Mouse (Mus musculus) yolk sac, embryonic 10.5 days (tissue): ENCODE results near the gene Timm44.
A peak's percentile ranks its signal among the peaks of the same experiment; 100 is the strongest.

Experiments
- DNase-seq: peaks from one replicate; pipeline ENCODE4 v3.0.0-alpha.2; 2017; ENCODE audit warnings: low spot score

Timm44 gene

GRCm38 (mm10) chr8:4237814-4238433 is 37.8 kb downstream of the Timm44 start:
- peak; percentile 58 for DNase-seq

- no peak for DNase-seq
Observed at GRCm38 (mm10) chr8:4230612-4231351, 44.9 kb downstream of the Timm44 start.

GRCm38 (mm10) chr8:4229784-4230183 is 45.9 kb downstream of the Timm44 start:
- DNase-seq, result no peak

DNA sequence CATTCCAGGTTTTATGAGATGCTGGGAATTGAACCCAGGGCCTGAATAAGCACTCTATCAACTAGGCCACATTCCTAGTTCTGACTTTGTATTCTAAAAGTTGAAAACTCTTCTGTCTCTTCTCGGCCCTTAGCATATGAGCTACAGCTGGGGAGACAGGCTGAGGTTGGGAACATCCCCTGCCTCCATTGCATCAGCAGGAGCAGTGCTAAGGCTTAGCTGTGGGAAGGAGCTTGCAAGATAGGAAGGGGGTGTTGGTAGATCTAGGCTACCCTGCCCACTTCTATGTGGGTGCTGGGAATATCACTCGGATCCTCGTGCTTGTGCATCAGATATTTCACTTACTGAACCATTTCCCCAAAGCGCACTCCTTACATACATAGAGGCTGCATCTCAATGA is 47.8 kb downstream of the Timm44 start:
- DNase-seq, result no peak

DNA sequence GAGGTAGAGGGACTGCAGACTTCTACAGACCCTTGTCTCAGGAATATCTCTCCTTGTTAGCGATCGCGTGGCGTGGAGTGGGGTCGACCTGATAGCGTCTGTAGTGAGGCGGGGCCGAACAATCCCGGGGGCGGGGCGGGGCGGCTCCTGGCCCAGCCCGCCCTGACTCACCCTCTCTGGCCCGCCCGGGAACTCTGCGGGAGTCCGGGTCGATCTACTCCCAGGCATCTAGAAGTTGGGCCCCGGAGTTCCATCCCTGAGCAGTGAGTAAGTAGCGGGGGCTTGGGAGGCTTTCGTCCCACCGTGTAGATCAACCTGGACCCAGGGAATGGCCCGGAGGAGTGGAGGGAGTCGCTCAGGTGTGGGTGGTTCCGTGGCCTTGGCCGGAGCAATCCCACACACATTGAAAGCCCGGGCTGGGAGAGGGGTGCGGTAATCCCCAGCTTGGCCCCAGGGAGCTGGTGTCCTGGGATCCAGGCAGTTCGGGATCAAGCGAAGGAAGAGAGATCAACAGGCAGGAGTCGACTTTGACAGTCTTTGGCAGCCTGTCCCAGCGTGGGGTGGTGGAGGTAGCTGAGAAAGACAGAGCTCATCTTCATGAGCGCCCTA is 48.9 kb downstream of the Timm44 start, which contains the start of gene Lrrc8e:
Gene Lrrc8e, plus strand, starts transcription at position 89 of the 609 bp plus-strand sequence.
- DNase-seq, result no peak

DNA sequence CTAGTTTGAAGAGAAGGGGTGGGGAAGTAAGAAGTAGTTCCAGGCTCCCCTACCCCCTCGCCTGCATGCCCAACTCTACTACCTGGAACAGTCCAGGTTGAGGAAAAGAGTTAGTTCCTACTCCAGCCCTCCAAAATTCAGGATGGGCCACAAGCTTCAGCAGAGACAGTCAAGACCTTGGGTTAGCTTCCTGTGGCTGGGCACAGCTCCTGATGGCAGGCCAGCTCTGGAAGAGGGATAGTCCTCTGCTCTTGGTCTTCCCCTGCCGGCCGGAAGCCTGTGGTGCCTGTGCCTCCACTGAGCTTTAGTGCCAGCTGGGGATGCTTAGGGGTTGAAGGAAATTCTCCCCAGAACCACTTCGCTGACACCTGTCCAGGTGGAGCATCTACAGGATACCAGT is 49.4 kb downstream of the Timm44 start:
- DNase-seq, result no peak

- no peak for DNase-seq
Observed at GRCm38 (mm10) chr8:4222059-4222458, 53.7 kb downstream of the Timm44 start.

DNA sequence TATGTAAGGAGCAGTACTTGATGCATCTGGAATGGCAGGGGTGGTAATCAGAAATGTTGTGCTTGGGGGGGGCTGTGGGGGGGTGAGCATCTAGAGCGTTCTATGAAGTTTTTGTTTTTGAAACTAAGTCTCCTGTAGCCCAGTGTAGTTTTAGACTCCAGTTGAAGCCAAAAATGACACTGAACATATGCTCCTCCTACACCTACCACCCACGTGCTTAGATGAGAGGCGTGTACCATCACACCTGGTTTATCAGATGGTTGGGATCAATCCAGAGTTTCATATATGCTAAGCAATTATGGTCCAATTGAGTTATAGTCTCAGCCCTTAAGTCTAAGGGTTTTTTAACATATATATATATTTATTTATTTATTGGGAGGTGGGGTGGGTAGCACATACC is 56.1 kb downstream of the Timm44 start:
- DNase-seq, result no peak

DNA sequence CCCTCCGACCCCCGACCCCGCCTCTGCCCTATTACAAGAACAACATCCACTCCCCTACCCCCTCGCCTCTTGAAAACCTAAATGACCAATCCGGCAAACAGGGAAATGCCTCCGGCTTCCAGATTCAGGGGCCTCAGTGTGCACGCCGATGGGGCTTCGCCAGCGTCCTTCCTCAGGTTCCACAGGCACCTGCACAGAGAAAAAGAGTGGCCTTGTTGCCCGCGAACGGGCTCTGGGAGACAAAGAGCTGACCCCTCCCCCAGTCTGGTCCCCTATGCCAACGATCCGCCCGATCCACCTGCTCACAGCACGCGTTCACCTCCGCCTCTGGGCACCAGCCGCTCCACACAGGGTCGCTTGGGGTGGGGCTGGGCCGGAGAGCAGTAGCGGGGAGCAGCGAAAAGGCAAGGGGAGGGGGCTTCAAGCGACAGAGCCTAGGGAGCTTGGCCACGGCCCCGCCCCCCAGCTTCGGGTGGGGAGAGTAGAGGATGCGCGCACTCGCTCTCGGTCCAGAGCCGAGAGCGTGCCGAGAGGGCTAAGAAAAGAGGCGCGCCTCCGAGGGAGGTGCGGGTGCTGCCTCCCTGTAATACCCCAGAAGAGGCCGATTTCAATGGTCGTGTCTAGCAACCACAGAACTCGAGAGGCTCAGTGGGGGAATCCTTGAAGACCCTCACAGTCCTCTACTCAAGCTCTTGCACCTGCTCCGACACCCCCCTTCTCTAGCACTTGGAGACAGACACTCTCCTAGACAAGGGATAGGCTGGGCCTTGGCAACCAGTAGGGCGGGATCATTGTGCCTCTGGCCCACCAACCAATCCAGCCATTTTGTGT is 58.7 kb downstream of the Timm44 start, which contains the start of gene Prr36:
Gene Prr36, minus strand, starts transcription at position 669 of the 831 bp plus-strand sequence.
- no peak for DNase-seq

DNA sequence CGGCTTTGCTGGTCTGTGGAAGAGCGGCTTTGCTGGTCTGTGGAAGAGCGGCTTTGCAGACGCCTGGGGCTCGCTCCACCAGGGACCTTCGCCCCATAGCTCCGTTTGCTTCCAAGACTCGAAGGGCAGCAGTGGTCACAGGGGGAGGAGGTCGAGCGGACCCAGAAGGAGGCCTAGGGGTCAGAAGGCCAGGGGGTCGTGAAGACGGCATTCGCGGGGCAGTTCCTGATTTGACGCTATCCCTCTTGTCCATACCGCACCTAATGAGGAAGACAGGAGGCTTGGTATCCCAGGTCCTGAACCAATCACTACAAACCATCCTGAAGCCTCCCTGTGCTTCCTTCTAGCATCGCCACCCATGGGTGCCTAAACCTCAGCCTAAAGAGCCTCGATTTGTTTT is 59.4 kb downstream of the Timm44 start:
- no peak for DNase-seq

- peak; percentile 50 for DNase-seq
Observed at GRCm38 (mm10) chr8:4214006-4214980, 61.4 kb downstream of the Timm44 start.

DNA sequence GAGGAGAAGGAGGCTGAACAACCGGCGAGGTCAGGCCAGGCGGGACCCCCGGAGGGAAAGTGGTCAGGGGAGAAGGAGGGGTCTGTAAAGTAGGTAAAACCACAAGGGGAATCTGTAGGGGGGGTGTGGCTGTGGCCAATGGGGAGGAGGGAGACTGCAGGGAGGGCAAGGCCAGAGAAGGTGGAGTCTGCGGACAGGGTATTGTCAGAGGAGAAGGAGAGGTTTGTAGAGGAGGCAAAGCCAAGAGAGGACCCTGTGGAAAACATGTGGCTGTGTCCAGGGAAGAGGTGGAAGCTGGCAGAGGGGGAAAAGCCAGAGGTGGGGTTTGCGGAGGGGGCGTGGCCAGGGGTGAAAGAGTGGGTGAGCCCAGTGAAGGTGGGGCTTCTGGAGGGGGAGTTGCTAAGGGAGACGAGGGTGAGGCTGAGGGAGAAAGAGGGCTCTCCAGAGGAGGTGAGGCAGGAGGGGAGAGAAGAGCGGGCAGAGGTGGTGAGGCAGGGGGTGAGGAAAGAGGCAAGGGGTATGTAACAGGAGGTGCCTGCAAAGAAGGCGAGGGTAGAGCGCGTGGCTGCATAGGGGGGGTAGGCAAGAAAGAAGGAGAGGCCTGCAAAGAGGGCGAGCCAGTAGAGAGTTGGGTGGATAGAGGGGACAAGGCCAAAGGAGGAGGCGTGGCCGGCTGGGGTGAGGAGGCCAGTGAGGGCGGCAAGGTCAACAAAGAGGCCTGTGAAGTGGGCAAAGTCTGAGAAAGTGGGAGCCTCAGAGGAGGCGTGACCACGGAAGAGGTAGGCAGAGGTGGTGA is 62.3 kb downstream of the Timm44 start:
- peak; percentile 65 for DNase-seq

GRCm38 (mm10) chr8:4212809-4213209 is 62.9 kb downstream of the Timm44 start:
- DNase-seq, result no peak

DNA sequence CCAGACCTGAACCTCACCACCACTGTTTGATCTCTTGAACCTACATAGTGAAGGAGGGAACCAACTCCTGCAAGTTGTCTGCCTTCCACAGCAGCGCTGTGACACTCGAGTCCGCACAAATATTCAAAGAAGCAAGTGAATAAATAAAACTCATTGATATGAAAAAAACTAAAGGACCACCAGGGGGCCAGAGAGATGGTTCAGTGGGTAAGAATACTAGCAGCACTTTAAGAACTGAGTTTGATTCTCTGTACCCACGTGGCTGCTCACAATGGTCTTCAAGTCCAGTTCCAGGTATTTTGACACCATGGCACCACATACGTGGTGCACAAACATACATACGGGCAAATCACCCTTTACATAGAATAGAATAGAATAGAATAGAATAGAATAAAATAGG is 64.6 kb downstream of the Timm44 start:
- no peak for DNase-seq
